Mouse (Mus musculus) kidney, embryonic 15.5 days (tissue): Measurements from ENCODE around the gene Kalrn. TPM values are rescaled to one million over a fixed set of nuclear protein-coding genes. Genes with fewer than 3 reads are reported as not detected.
A peak's percentile ranks its signal among the peaks of the same experiment; 100 is the strongest.

Experiments
- ATAC-seq: fragments of 200-750 bp; cut with Nextera tagmentation; replicated peaks from 2 replicates; pipeline ENCODE4 v1.8.0; 2017; ENCODE audit warnings: moderate TSS enrichment; ENCODE audit not compliant: low FRiP score
- H3K27ac ChIP-seq: fragments of 300-500 bp; sonication (generic); 2 replicates; pipeline ENCODE4 v1.5.1; 2015; ENCODE audit warnings: mild to moderate bottlenecking, inconsistent platforms
- H3K27me3 ChIP-seq: fragments of 300-500 bp; sonication (generic); 2 replicates; pipeline ENCODE4 v1.6.1; 2015; ENCODE audit warnings: inconsistent platforms
- H3K36me3 ChIP-seq: fragments of 300-500 bp; sonication (generic); 2 replicates; pipeline ENCODE4 v1.6.1; 2015; ENCODE audit warnings: inconsistent platforms
- H3K4me1 ChIP-seq: fragments of 300-500 bp; sonication (generic); 2 replicates; pipeline ENCODE4 v1.6.1; 2015; ENCODE audit warnings: inconsistent platforms
- H3K4me2 ChIP-seq: fragments of 300-500 bp; sonication (generic); 2 replicates; pipeline ENCODE4 v1.6.1; 2015; ENCODE audit warnings: moderate library complexity, mild to moderate bottlenecking, inconsistent platforms
- H3K4me3 ChIP-seq: fragments of 300-500 bp; sonication (generic); replicated peaks from 2 replicates; pipeline ENCODE4 v1.5.1; 2015; ENCODE audit warnings: mild to moderate bottlenecking, inconsistent platforms
- H3K9ac ChIP-seq: fragments of 300-500 bp; sonication (generic); 2 replicates; pipeline ENCODE4 v1.6.1; 2015; ENCODE audit warnings: mild to moderate bottlenecking, inconsistent platforms
- H3K9me3 ChIP-seq: fragments of 300-500 bp; sonication (generic); replicated peaks from 2 replicates; pipeline ENCODE4 v1.6.1; 2016; ENCODE audit warnings: inconsistent platforms
- WGBS: fragments of 180-500 bp; shearing (Covaris S2); methylation state at CpG from one replicate; pipeline ENCODE4 v1.1.7; 2015; ENCODE audit warnings: mixed read lengths; 5-methylcytosine and 5-hydroxymethylcytosine counted together
- polyA plus RNA-seq: library from polyadenylated mRNA; unstranded; fragments of >200 nt; fragmentation: Nextera tagmentation; extraction: Ambion mirVana; gene quantifications from 2 replicates; pipeline ENCODE4 v1.2.1, GENCODE M21; 2015

The Kalrn gene
- polyA plus RNA-seq, 1 experiment from 2014 or later: 15.8 TPM

GRCm38 (mm10) chr16:34525205-34525604 is 48.1 kb downstream of the Kalrn start:
- no peak for ATAC-seq
- H3K36me3 ChIP-seq: no peaks in the 10 kb centered on the region
- no peaks in the 10 kb centered on the region for H3K27me3 ChIP-seq
- no peak overlapping the region for H3K9ac ChIP-seq
- H3K9me3 ChIP-seq: no peaks in the 10 kb centered on the region
- H3K4me2 ChIP-seq: no peak overlapping the region
- H3K4me3 ChIP-seq: no peak overlapping the region
- H3K27ac ChIP-seq: no peak overlapping the region
- H3K4me1 ChIP-seq: peaks cover 4% of the 10 kb centered on the region
- WGBS: 35% methylated on average over 3 of the region's 3 CpGs

- no peak for ATAC-seq
- Histone ChIP-seq H3K27me3 (no peaks in the 10 kb centered on the region), H3K36me3 (no peaks in the 10 kb centered on the region), H3K4me3 (no peak overlapping the region), H3K9me3 (no peaks in the 10 kb centered on the region), H3K9ac (no peak overlapping the region), H3K4me1 (no peaks in the 10 kb centered on the region; the same call in 1 of the 2 replicates), H3K4me2 (no peak overlapping the region), H3K27ac (no peak overlapping the region)
- 71% methylated on average over 5 of the region's 5 CpGs for WGBS
Measured at GRCm38 (mm10) chr16:34521061-34521460, 52.3 kb downstream of the Kalrn start.

GRCm38 (mm10) chr16:34516891-34517398 is 56.4 kb downstream of the Kalrn start:
- no peak for ATAC-seq
- WGBS: 69% methylated on average over 12 of the region's 12 CpGs

GRCm38 (mm10) chr16:34515485-34515884 is 57.8 kb downstream of the Kalrn start:
- H3K4me3 ChIP-seq: no peak overlapping the region
- no peak overlapping the region for H3K27ac ChIP-seq
- no peaks in the 10 kb centered on the region for H3K9me3 ChIP-seq
- H3K27me3 ChIP-seq: no peaks in the 10 kb centered on the region
- no peak for ATAC-seq
- H3K36me3 ChIP-seq: no peaks in the 10 kb centered on the region
- WGBS: 77% methylated on average over 4 of the region's 4 CpGs
- no peak overlapping the region for H3K9ac ChIP-seq
- peaks cover 15% of the 10 kb centered on the region for H3K4me1 ChIP-seq
- no peak overlapping the region for H3K4me2 ChIP-seq

More at GRCm38 (mm10) chr16:34516891-34517398, 56.4 kb downstream of the Kalrn start:
- Histone ChIP-seq H3K27ac (no peak overlapping the region), H3K9me3 (no peaks in the 10 kb centered on the region), H3K36me3 (no peaks in the 10 kb centered on the region), H3K4me2 (no peak overlapping the region), H3K9ac (no peak overlapping the region), H3K27me3 (no peaks in the 10 kb centered on the region), H3K4me1 (peaks cover 15% of the 10 kb centered on the region), H3K4me3 (no peak overlapping the region)

GRCm38 (mm10) chr16:34513956-34514593 is 59.3 kb downstream of the Kalrn start:
- Histone ChIP-seq H3K4me3 (no peak overlapping the region), H3K4me2 (peak overlapping the region; percentile 30; the same call in 1 of the 2 replicates), H3K27me3 (no peaks in the 10 kb centered on the region), H3K9ac (no peak overlapping the region), H3K9me3 (no peaks in the 10 kb centered on the region), H3K36me3 (no peaks in the 10 kb centered on the region), H3K27ac (no peak overlapping the region), H3K4me1 (peaks cover 15% of the 10 kb centered on the region)
- 37% methylated on average over 13 of the region's 13 CpGs for WGBS
- ATAC-seq: peak; percentile 49; the same call in 1 of the 2 replicates

GRCm38 (mm10) chr16:34512326-34512725 is 61.0 kb downstream of the Kalrn start:
- Histone ChIP-seq H3K27me3 (no peaks in the 10 kb centered on the region), H3K36me3 (no peaks in the 10 kb centered on the region), H3K9me3 (no peaks in the 10 kb centered on the region), H3K4me1 (peaks cover 25% of the 10 kb centered on the region), H3K4me3 (no peak overlapping the region), H3K27ac (no peak overlapping the region), H3K4me2 (no peak overlapping the region), H3K9ac (no peak overlapping the region)
- no peak for ATAC-seq
- 73% methylated on average over 4 of the region's 4 CpGs for WGBS

- ATAC-seq: no peak
- no peak overlapping the region for H3K4me2 ChIP-seq
- WGBS: 40% methylated on average over 1 of the region's 1 CpGs
- H3K9me3 ChIP-seq: no peaks in the 10 kb centered on the region
- no peak overlapping the region for H3K4me3 ChIP-seq
- H3K9ac ChIP-seq: no peak overlapping the region
- H3K4me1 ChIP-seq: peaks cover 10% of the 10 kb centered on the region; the same call in 1 of the 2 replicates
- H3K27me3 ChIP-seq: no peaks in the 10 kb centered on the region
- no peak overlapping the region for H3K27ac ChIP-seq
- no peaks in the 10 kb centered on the region for H3K36me3 ChIP-seq
Measured at GRCm38 (mm10) chr16:34508125-34508524, 65.2 kb downstream of the Kalrn start.

- Histone ChIP-seq H3K4me1 (peaks cover 10% of the 10 kb centered on the region; the same call in 1 of the 2 replicates), H3K27ac (no peak overlapping the region), H3K9ac (no peak overlapping the region), H3K27me3 (no peaks in the 10 kb centered on the region), H3K4me3 (no peak overlapping the region), H3K4me2 (no peak overlapping the region), H3K9me3 (no peaks in the 10 kb centered on the region), H3K36me3 (no peaks in the 10 kb centered on the region)
- no peak for ATAC-seq
- WGBS: 63% methylated on average over 2 of the region's 2 CpGs
Measured at GRCm38 (mm10) chr16:34506048-34506447, 67.3 kb downstream of the Kalrn start.

- no peak for ATAC-seq
- Histone ChIP-seq H3K36me3 (no peaks in the 10 kb centered on the region), H3K4me2 (no peak overlapping the region), H3K9me3 (no peaks in the 10 kb centered on the region), H3K4me1 (peaks cover 10% of the 10 kb centered on the region; the same call in 1 of the 2 replicates), H3K4me3 (no peak overlapping the region), H3K27me3 (no peaks in the 10 kb centered on the region), H3K9ac (no peak overlapping the region), H3K27ac (no peak overlapping the region)
- WGBS: 86% methylated on average over 10 of the region's 10 CpGs
Measured at GRCm38 (mm10) chr16:34504250-34504649, 69.1 kb downstream of the Kalrn start.

- no peak overlapping the region for H3K4me3 ChIP-seq
- no peak overlapping the region for H3K4me2 ChIP-seq
- H3K36me3 ChIP-seq: no peaks in the 10 kb centered on the region
- ATAC-seq: no peak
- no peaks in the 10 kb centered on the region for H3K27me3 ChIP-seq
- no peak overlapping the region for H3K9ac ChIP-seq
- no peaks in the 10 kb centered on the region for H3K4me1 ChIP-seq
- no peak overlapping the region for H3K27ac ChIP-seq
- H3K9me3 ChIP-seq: no peaks in the 10 kb centered on the region
Measured at GRCm38 (mm10) chr16:34502110-34502509, 71.2 kb downstream of the Kalrn start.

GRCm38 (mm10) chr16:34494741-34495140 is 78.6 kb downstream of the Kalrn start:
- H3K9ac ChIP-seq: no peak overlapping the region
- no peak overlapping the region for H3K27ac ChIP-seq
- H3K36me3 ChIP-seq: no peaks in the 10 kb centered on the region
- no peaks in the 10 kb centered on the region for H3K27me3 ChIP-seq
- H3K9me3 ChIP-seq: no peaks in the 10 kb centered on the region
- H3K4me2 ChIP-seq: no peak overlapping the region
- peaks cover 44% of the 10 kb centered on the region for H3K4me1 ChIP-seq
- WGBS: 79% methylated on average over 1 of the region's 1 CpGs
- H3K4me3 ChIP-seq: no peak overlapping the region
- ATAC-seq: no peak

GRCm38 (mm10) chr16:34493914-34494313 is 79.4 kb downstream of the Kalrn start:
- no peak for ATAC-seq
- H3K27me3 ChIP-seq: no peaks in the 10 kb centered on the region
- H3K4me1 ChIP-seq: peaks cover 48% of the 10 kb centered on the region
- 46% methylated on average over 3 of the region's 3 CpGs for WGBS
- peak overlapping the region; percentile 29 for H3K27ac ChIP-seq
- H3K36me3 ChIP-seq: no peaks in the 10 kb centered on the region
- H3K9me3 ChIP-seq: no peaks in the 10 kb centered on the region
- H3K4me2 ChIP-seq: no peak overlapping the region
- no peak overlapping the region for H3K9ac ChIP-seq
- H3K4me3 ChIP-seq: no peak overlapping the region

GRCm38 (mm10) chr16:34491225-34491624 is 82.1 kb downstream of the Kalrn start:
- H3K36me3 ChIP-seq: no peaks in the 10 kb centered on the region
- H3K4me2 ChIP-seq: no peak overlapping the region
- H3K4me1 ChIP-seq: peaks cover 53% of the 10 kb centered on the region
- H3K27me3 ChIP-seq: no peaks in the 10 kb centered on the region
- WGBS: 72% methylated on average over 8 of the region's 8 CpGs
- 0 out of 2 replicates have a peak overlapping the region, but pooled peaks have one; percentile 2 for H3K27ac ChIP-seq
- no peak overlapping the region for H3K4me3 ChIP-seq
- H3K9ac ChIP-seq: no peak overlapping the region
- no peaks in the 10 kb centered on the region for H3K9me3 ChIP-seq
- ATAC-seq: no peak
